Mouse (Mus musculus): ENCODE data around the gene Hexim2.

Gene Hexim2

GRCm38 (mm10) chr11:103174411-103174832 is 42.2 kb downstream of the Hexim2 start:
- no peak for DNase-seq

GRCm38 (mm10) chr11:103174891-103175391 is 42.7 kb downstream of the Hexim2 start:
- peak; percentile 32 for DNase-seq

GRCm38 (mm10) chr11:103175688-103176442 is 43.6 kb downstream of the Hexim2 start:
- no peak for DNase-seq

- no peak for DNase-seq
Measured at GRCm38 (mm10) chr11:103176510-103176909, 44.3 kb downstream of the Hexim2 start.

- DNase-seq, result peak; percentile 15
Measured at GRCm38 (mm10) chr11:103177216-103177615, 45.0 kb downstream of the Hexim2 start.

GRCm38 (mm10) chr11:103177815-103178485 is 45.7 kb downstream of the Hexim2 start:
- no peak for DNase-seq

GRCm38 (mm10) chr11:103178748-103179147 is 46.5 kb downstream of the Hexim2 start:
- DNase-seq, result no peak

- DNase-seq, result no peak
Measured at GRCm38 (mm10) chr11:103180426-103180825, 48.2 kb downstream of the Hexim2 start.

- DNase-seq, result no peak
Measured at GRCm38 (mm10) chr11:103181349-103181748, 49.1 kb downstream of the Hexim2 start.

- DNase-seq, result no peak
Measured at GRCm38 (mm10) chr11:103181911-103182310, 49.7 kb downstream of the Hexim2 start.

GRCm38 (mm10) chr11:103184891-103185290 is 52.7 kb downstream of the Hexim2 start:
- no peak for DNase-seq
